In the genomic region with DNA sequence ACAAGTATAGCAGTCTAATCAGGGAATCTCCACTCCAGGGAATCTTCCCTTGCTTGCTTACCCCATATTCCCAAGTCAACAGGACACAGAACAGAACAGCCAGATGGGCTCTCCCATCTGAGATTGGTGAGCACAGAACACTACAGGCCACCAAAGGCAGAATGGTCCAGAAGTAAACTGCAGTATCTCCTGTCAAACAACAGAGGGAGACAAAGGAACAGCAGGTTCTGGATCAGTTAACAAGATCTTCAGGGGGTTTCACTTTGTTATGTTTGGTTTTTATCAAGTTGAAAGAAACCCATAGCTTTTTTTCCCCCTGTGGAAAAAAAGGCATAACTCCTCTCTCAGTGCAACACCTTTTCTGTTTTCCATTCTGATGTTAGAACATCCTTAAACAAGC, we compare ENCODE assay signal across 17 mouse cellular contexts.
"Had no signal": no experiment of that assay in that cellular context is flagged by ENCODE, and none has a peak within 500 bp of the region (broad histone marks: within the 10 kb centered on the region; RNA-seq: fewer than 3 reads in every experiment).

No protein-coding gene starts in this region.

- ATAC-seq: intestine, postnatal 0 days had no signal

- H3K36me3 ChIP-seq: liver, embryonic 13.5 days; neural tube, embryonic 12.5 days; neural tube, embryonic 15.5 days had no signal

- H3K9ac ChIP-seq: liver, embryonic 13.5 days; lung, embryonic 14.5 days; neural tube, embryonic 12.5 days; neural tube, embryonic 15.5 days had no signal

- H3K4me1 ChIP-seq: liver, embryonic 13.5 days; neural tube, embryonic 12.5 days; neural tube, embryonic 15.5 days had no signal

- H3K4me2 ChIP-seq: liver, embryonic 13.5 days; lung, embryonic 14.5 days; midbrain, embryonic 11.5 days; neural tube, embryonic 12.5 days; neural tube, embryonic 15.5 days had no signal

- H3K4me3 ChIP-seq: layer of hippocampus, adult 2 months; liver, embryonic 13.5 days; neural tube, embryonic 12.5 days; neural tube, embryonic 15.5 days had no signal

- H3K27ac ChIP-seq: kidney, postnatal 0 days; layer of hippocampus, adult 2 months; liver, embryonic 13.5 days; neural tube, embryonic 12.5 days; neural tube, embryonic 15.5 days; stomach, postnatal 0 days had no signal

- H3K9me3 ChIP-seq: liver, embryonic 13.5 days; neural tube, embryonic 15.5 days had no signal

- H3K27me3 ChIP-seq: liver, embryonic 13.5 days; neural tube, embryonic 12.5 days; neural tube, embryonic 15.5 days had no signal

- DNase-seq: kidney, adult 2 months; kidney, postnatal 25 days; layer of hippocampus, adult 9-11 months; liver, embryonic 13.5 days; lung, embryonic 14.5 days; lung, postnatal 14 days; lung, postnatal 4 days; midbrain, embryonic 14.5 days; right cerebral cortex, postnatal 4 days; thymus, postnatal 25 days had no signal
